Comparison of ENCODE assay signal across 9 mouse cellular contexts in genomic region chr5:119916551-119917171, GRCm38 (mm10).
DNase-seq lines count a peak whose midpoint lies in the region; ATAC-seq lines count a peak whose summit lies in the region.
"Had no signal": no experiment of that assay in that cellular context is flagged by ENCODE, and none has a peak within 500 bp of the region (broad histone marks: within the 10 kb centered on the region; RNA-seq: fewer than 3 reads in every experiment).

No protein-coding gene starts in this region.

- H3K27me3 ChIP-seq in midbrain, embryonic 14.5 days (ENCODE audit: control insufficient read depth, insufficient read depth, low read length), result no peaks in the 10 kb centered on the region
- no peaks in the 10 kb centered on the region for H3K27me3 ChIP-seq in midbrain, embryonic 10.5 days (ENCODE audit: low read depth, poor library complexity, severe bottlenecking)
- no peaks in the 10 kb centered on the region for H3K27me3 ChIP-seq in kidney, embryonic 15.5 days
- H3K27me3 ChIP-seq: Patski had no signal

- no peak overlapping the region for H3K4me3 ChIP-seq in midbrain, embryonic 14.5 days (replicated peaks; ENCODE audit: low read depth, low read length)
- no peak overlapping the region for H3K4me3 ChIP-seq in midbrain, embryonic 10.5 days
- no peak overlapping the region for H3K4me3 ChIP-seq in kidney, embryonic 15.5 days (replicated peaks)

- H3K4me1 ChIP-seq in midbrain, embryonic 14.5 days (ENCODE audit: control insufficient read depth, insufficient read depth, low read length), result no peaks in the 10 kb centered on the region
- no peaks in the 10 kb centered on the region for H3K4me1 ChIP-seq in midbrain, embryonic 10.5 days
- H3K4me1 ChIP-seq in kidney, embryonic 15.5 days, result no peaks in the 10 kb centered on the region

- H3K9me3 ChIP-seq in midbrain, embryonic 14.5 days (ENCODE audit: control insufficient read depth, low read length), result no peaks in the 10 kb centered on the region
- 0 out of 2 replicates have a peak, but pooled peaks cover 4% of the 10 kb centered on the region for H3K9me3 ChIP-seq in midbrain, embryonic 10.5 days (replicated peaks)
- H3K9me3 ChIP-seq in kidney, embryonic 15.5 days (replicated peaks), result no peaks in the 10 kb centered on the region

- peak; percentile 53 for DNase-seq in midbrain, embryonic 14.5 days
- no peak for DNase-seq in midbrain, embryonic 10.5 days (ENCODE audit: low spot score)
- DNase-seq in layer of hippocampus, postnatal 10 days (ENCODE audit: low spot score in 2 of 2), result peak; percentile 73 to 77
- DNase-seq in right cerebral cortex, postnatal 25 days, result peak; percentile 65
- no peak for DNase-seq in MN1 (ENCODE audit: low spot score)
- DNase-seq in adrenal gland, postnatal 4 days (ENCODE audit: low spot score in 2 of 2), result no peak

- WGBS in midbrain, embryonic 14.5 days, result 79% methylated on average over 12 of the region's 12 CpGs
- WGBS in midbrain, embryonic 10.5 days, result 83% methylated on average over 12 of the region's 12 CpGs
- 74% methylated on average over 12 of the region's 12 CpGs for WGBS in kidney, embryonic 15.5 days

- ATAC-seq in midbrain, embryonic 14.5 days (ENCODE audit: low FRiP score, low TSS enrichment), result no peak
- peak; percentile 91 for ATAC-seq in frontal cortex, adult (ENCODE audit: low TSS enrichment)
- no peak for ATAC-seq in kidney, embryonic 15.5 days (replicated peaks; ENCODE audit: low FRiP score)
- ATAC-seq: Patski had no signal

- H3K4me2 ChIP-seq in midbrain, embryonic 14.5 days (ENCODE audit: low read length), result no peak overlapping the region
- no peak overlapping the region for H3K4me2 ChIP-seq in kidney, embryonic 15.5 days

- H3K27ac ChIP-seq in midbrain, embryonic 14.5 days (replicated peaks; ENCODE audit: low read depth, low read length), result 0 out of 2 replicates have a peak overlapping the region, but pooled peaks have one; percentile 8
- H3K27ac ChIP-seq in midbrain, embryonic 10.5 days (replicated peaks), result no peak overlapping the region
- H3K27ac ChIP-seq in kidney, embryonic 15.5 days, result no peak overlapping the region

- H3K36me3 ChIP-seq in midbrain, embryonic 14.5 days (ENCODE audit: control insufficient read depth, insufficient read depth, low read length), result no peaks in the 10 kb centered on the region
- no peaks in the 10 kb centered on the region for H3K36me3 ChIP-seq in midbrain, embryonic 10.5 days
- no peaks in the 10 kb centered on the region for H3K36me3 ChIP-seq in kidney, embryonic 15.5 days

- H3K9ac ChIP-seq in midbrain, embryonic 14.5 days (replicated peaks; ENCODE audit: low read length), result no peak overlapping the region
- H3K9ac ChIP-seq in kidney, embryonic 15.5 days, result no peak overlapping the region

Comparison
In these comparisons a context has a peak if more than half of its experiments do, and no peak if none do; other contexts are left out.
1. DNase-seq: peak in midbrain, embryonic 14.5 days (single experiment), layer of hippocampus, postnatal 10 days (2 of 2) and right cerebral cortex, postnatal 25 days (single experiment); none in midbrain, embryonic 10.5 days (single experiment), MN1 (single experiment) and adrenal gland, postnatal 4 days (0 of 2).